Mouse (Mus musculus): ENCODE measurements at regions not wholly inside any gene's neighbourhood (a gene's known extent, or its start where the extent isn't known, plus 50 kb on each side); places are given as distances from the start of the nearest gene placed in this dataset.

DNA sequence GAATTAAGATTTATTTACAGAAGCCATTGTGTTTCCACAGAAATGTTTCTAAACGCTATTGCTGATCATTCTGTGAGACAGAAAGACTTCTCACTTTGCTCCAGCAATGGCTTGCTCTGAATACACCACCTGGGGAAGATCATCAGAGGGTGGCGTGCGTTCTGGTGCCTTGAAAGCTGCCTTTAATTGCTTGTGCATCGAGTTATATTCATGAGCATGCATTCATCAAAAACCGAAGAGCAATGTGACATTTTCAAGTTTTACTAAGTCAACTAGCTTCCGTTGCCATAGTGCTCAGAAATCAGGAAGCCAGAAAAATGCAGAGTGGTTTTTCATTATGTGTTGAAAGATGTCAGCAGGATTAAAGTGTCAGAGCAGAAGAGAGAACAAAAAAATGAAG lies 85.0 kb upstream of the Pcdh18 start:
- DNase-seq: no peak

DNA sequence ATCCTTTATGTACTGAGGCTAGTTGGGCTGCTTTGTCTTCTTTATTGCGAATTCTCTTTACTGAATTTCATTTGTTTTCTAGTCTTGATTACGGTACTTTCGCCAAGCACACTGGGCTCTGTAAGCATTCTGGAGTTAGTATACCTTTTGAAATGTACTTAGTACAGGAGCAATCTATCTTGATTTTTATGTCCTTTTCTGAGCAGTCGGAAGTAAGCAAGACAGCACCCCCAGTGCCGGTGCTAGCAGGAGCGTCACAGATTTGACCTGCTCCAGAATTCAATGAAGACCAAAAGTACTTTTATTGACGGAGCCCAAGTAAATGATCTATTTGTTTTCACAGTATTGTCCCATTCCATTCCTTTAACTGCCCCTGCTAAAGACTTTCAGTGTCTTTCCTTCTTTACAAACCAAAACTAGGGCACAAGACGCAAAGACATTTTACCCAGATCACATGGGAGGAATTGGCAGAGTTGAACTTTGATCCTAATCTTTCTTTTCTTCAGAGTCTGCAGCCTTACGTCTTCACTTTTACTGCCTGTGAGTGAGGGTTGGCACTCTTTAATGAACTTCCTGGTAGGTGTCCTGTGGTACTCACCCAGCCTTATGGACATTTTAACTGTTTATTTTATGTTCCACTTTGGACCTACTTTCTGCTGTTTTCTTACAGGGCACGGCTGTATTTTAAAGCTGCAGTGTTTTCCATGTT lies 83.5 kb upstream of the Pcdh18 start:
- no peak for DNase-seq

DNA sequence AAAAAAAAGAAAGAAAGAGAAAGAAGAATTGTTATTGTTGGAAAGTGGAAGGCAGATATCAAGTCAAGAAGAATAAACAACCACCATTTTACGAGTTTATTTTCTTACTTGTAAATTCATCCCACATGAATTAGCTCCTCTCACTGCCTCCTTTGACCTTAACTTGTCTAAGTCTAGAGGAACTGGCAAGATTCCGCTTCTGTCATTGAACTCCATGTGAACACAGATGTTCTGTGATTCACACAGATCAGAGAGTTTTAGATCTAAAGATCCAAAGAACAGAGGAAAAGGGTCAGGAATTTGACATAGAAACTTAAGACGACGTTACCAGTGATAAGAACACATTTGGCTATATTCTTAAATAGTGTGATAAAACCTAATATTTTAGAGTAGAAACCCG lies 57.3 kb upstream of the Pcdh18 start:
- DNase-seq: no peak

DNA sequence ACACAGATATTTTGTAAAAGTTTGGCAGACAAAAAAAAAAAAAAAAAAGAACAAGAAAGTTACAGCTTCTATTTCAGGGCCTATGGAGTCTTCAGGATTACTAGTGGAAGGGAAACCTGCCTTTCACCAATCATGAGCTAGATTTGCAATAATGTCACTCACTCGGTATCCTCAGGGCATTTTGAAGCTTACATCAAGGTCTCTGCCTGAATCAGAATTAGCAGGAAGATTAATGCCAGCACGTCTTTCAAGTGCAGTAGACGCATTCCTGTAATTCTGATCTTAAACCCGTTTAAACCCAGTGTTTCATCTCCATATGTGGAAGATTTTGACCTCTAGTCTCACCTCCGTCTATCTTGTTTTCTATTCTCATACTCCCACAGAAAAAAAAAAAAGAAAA lies 50.6 kb upstream of the Pcdh18 start:
- DNase-seq: peak; percentile 54

- no peak for DNase-seq
These were observed 50.2 kb upstream of the Pcdh18 start for GRCm38 (mm10) chr3:49807280-49807679.

Data from retina, postnatal 1 day (tissue).